Mouse (Mus musculus) kidney, adult 11 months (tissue): ENCODE results near the gene Olfr494.

ENCODE experiments used
- DNase-seq: peaks from one replicate; pipeline ENCODE4 v3.0.0; 2022

Olfr494 gene

GRCm38 (mm10) chr7:108365035-108365434, at the start of gene Olfr494:
Gene Olfr494, plus strand, starts transcription at chr7:108365335.
- no peak for DNase-seq

- no peak for DNase-seq
Measured at GRCm38 (mm10) chr7:108323574-108323973, 41.6 kb upstream of the Olfr494 start, which contains the start of gene Olfr492. Gene Olfr492, minus strand, starts transcription at chr7:108323674.

- DNase-seq: no peak
Measured at GRCm38 (mm10) chr7:108346879-108347278, 18.3 kb upstream of the Olfr494 start, which contains the start of gene Olfr493. Gene Olfr493, minus strand, starts transcription at chr7:108346979.

- DNase-seq: no peak
Measured at GRCm38 (mm10) chr7:108392867-108393266, 27.7 kb downstream of the Olfr494 start, which contains the start of gene Olfr495. Gene Olfr495, plus strand, starts transcription at chr7:108393167.
